Mouse (Mus musculus) bone marrow, adult 2 months (tissue): ENCODE measurements around the gene Efcab11. TPM values are rescaled to one million over a fixed set of nuclear protein-coding genes. Genes with fewer than 3 reads are reported as not detected.

ENCODE experiments used
- H3K27ac ChIP-seq: fragments of 200-500 bp; 2 replicates; pipeline ENCODE4 v1.5.1; 2012; ENCODE audit warnings: low read depth, mild to moderate bottlenecking, control low read depth, inconsistent platforms, low read length; ENCODE audit not compliant: control insufficient read depth, poor library complexity, insufficient read depth
- H3K4me1 ChIP-seq: fragments of 200-500 bp; 2 replicates; pipeline ENCODE4 v1.6.1; 2011; ENCODE audit warnings: low read length; ENCODE audit not compliant: control insufficient read depth, insufficient read depth
- H3K4me3 ChIP-seq: fragments of 200-500 bp; replicated peaks from 2 replicates; pipeline ENCODE3; 2011; ENCODE audit warnings: mild to moderate bottlenecking, low read depth, low read length, control low read depth; ENCODE audit not compliant: control insufficient read depth
- CTCF ChIP-seq: fragments of 200-500 bp; IDR thresholded peaks from 2 replicates; pipeline ENCODE4 v1.5.1; 2011; ENCODE audit warnings: low read length, control low read depth; ENCODE audit not compliant: control insufficient read depth, insufficient read depth
- POLR2A ChIP-seq: fragments of 200-500 bp; IDR thresholded peaks from 2 replicates; pipeline ENCODE4 v1.6.1; 2011; ENCODE audit warnings: low read depth, mild to moderate bottlenecking, control low read depth, low read length, borderline replicate concordance; ENCODE audit not compliant: control insufficient read depth
- WGBS: fragments of 180-500 bp; shearing (Covaris S2); methylation state at CpG from one replicate; pipeline ENCODE4 v1.1.7; 2018; 5-methylcytosine and 5-hydroxymethylcytosine counted together
- polyA plus RNA-seq: library from polyadenylated mRNA; stranded (reverse); fragments of >200 nt; gene quantifications from 2 replicates; pipeline ENCODE4 v1.2.4, GENCODE M21; 2011; ENCODE audit warnings: low replicate concordance; ENCODE audit not compliant: missing spikeins, insufficient read depth, insufficient read length

Efcab11 gene
- polyA plus RNA-seq, 1 experiment, result 7.1 TPM

GRCm38 (mm10) chr12:99646556-99647354 is 237.5 kb downstream of the Efcab11 start:
- no peak overlapping the region for H3K4me3 ChIP-seq
- H3K4me1 ChIP-seq, result peaks cover 2% of the 10 kb centered on the region
- 62% methylated on average over 11 of the region's 11 CpGs for WGBS
- no peak for TF ChIP-seq POLR2A
- TF ChIP-seq CTCF, result no peak
- H3K27ac ChIP-seq, result peak overlapping the region; percentile 76; the same call in 1 of the 2 replicates

DNA sequence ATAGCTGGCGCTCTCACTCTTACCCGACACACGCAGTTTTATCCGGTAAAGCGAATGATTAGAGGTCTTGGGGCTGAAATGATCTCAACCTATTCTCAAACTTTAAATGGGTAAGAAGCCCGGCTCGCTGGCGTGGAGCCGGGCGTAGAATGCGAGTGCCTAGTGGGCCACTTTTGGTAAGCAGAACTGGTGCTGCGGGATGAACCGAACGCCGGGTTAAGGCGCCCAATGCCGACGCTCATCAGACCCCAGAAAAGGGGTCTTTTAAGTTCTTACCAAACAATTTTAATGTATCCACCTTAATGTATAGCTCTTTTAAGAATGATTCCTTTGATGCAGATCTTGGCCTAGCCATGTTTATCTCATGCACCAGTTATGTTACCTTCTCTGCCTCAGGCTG is 238.8 kb downstream of the Efcab11 start:
- no peak overlapping the region for H3K4me3 ChIP-seq
- no peak overlapping the region for H3K27ac ChIP-seq
- peaks cover 2% of the 10 kb centered on the region for H3K4me1 ChIP-seq
- 90% methylated on average over 18 of the region's 18 CpGs for WGBS
- no peak for TF ChIP-seq CTCF
- TF ChIP-seq POLR2A, result no peak

GRCm38 (mm10) chr12:99644966-99645365 is 239.3 kb downstream of the Efcab11 start:
- Histone ChIP-seq H3K4me1 (peaks cover 4% of the 10 kb centered on the region), H3K27ac (no peak overlapping the region), H3K4me3 (no peak overlapping the region)
- TF ChIP-seq CTCF (no peak), POLR2A (no peak)
- WGBS, result 89% methylated on average over 37 of the region's 37 CpGs

Other genes starting within 250 kb of the Efcab11 start
- gene Tdp1, start 78 bp upstream of the Efcab11 start, polyA plus RNA-seq, result 10.4 and 25.1 TPM in 2 replicates
- gene Kcnk13, start 80.1 kb upstream of the Efcab11 start, polyA plus RNA-seq, result 0.82 TPM in 1 of 2 replicates, not detected in the other
- 93.6 and 165 TPM in 2 replicates for gene Psmc1, start 225.7 kb upstream of the Efcab11 start, polyA plus RNA-seq